Mouse (Mus musculus): ENCODE measurements around the gene Dyrk1a.

DNA sequence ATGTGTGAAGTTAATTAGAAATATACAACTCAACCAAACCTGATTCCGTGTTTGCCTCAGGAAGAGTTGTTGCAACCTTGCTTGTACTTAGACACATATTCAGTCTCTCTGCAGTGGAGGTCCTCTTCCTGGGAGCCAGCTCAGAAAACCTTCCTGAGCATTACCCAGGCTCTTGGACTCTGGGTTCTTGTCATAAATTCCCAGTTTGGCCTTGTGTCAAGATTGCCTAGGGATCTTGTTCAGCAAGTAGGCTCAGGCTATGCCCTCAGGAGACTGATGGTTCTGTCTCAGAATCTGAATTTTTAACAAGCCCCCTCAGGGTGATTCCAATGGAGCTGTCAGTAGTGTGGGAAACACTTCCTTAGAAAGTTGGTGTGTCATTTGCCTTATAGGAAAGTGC lies 19.8 kb downstream of the Dyrk1a start:
- TF ChIP-seq EP300 (IDR thresholded peaks at IDR 0.05; ENCODE audit: low read depth): no peak
- TF ChIP-seq CTCF (IDR thresholded peaks at IDR 0.05; ENCODE audit: low read depth): no peak
